Comparison of ENCODE assay signal across 9 mouse cellular contexts in genomic region chr11:72265483-72265882, GRCm38 (mm10). TPM values are rescaled to one million over a fixed set of nuclear protein-coding genes. Genes with fewer than 3 reads are reported as not detected.
DNase-seq lines count a peak whose midpoint lies in the region; ATAC-seq and TF ChIP-seq lines count a peak whose summit lies in the region.
"Had no signal": no experiment of that assay in that cellular context is flagged by ENCODE, and none has a peak within 500 bp of the region (broad histone marks: within the 10 kb centered on the region; RNA-seq: fewer than 3 reads in every experiment).

No protein-coding gene starts in this region.

- WGBS in kidney, embryonic 15.5 days: 5% methylated on average over 11 of the region's 11 CpGs
- 18% methylated on average over 11 of the region's 11 CpGs for WGBS in cerebellum, adult 2 months
- 5% methylated on average over 11 of the region's 11 CpGs for WGBS in neural tube, embryonic 14.5 days
- 7% methylated on average over 11 of the region's 11 CpGs for WGBS in kidney, embryonic 16.5 days

- no peak overlapping the region for H3K4me3 ChIP-seq in kidney, embryonic 15.5 days (replicated peaks)
- H3K4me3 ChIP-seq in cerebellum, adult 2 months (replicated peaks; ENCODE audit: insufficient read depth, low read depth, low read length): no peak overlapping the region
- H3K4me3 ChIP-seq in neural tube, embryonic 14.5 days (ENCODE audit: low read depth, low read length): no peak overlapping the region
- H3K4me3 ChIP-seq in kidney, embryonic 16.5 days (ENCODE audit: low read length): no peak overlapping the region

- H3K9me3 ChIP-seq in kidney, embryonic 15.5 days (replicated peaks): no peaks in the 10 kb centered on the region
- no peaks in the 10 kb centered on the region for H3K9me3 ChIP-seq in neural tube, embryonic 14.5 days (ENCODE audit: control insufficient read depth, low read length)
- H3K9me3 ChIP-seq in kidney, embryonic 16.5 days (ENCODE audit: low read length): no peaks in the 10 kb centered on the region

- DNase-seq in kidney, postnatal 4 days: no peak
- DNase-seq in cerebellum, adult 2 months: peak; percentile 19 to 31
- peak; percentile 54 to 72 for DNase-seq in layer of hippocampus, postnatal 10 days (ENCODE audit: low spot score in 2 of 2)

- no peaks in the 10 kb centered on the region for H3K36me3 ChIP-seq in kidney, embryonic 15.5 days
- H3K36me3 ChIP-seq in neural tube, embryonic 14.5 days (ENCODE audit: control insufficient read depth, insufficient read depth, low read length): no peaks in the 10 kb centered on the region
- no peaks in the 10 kb centered on the region for H3K36me3 ChIP-seq in kidney, embryonic 16.5 days (ENCODE audit: insufficient read depth, low read length)

- H3K27me3 ChIP-seq in kidney, embryonic 15.5 days: peaks cover 66% of the 10 kb centered on the region
- H3K27me3 ChIP-seq in cerebellum, adult 2 months (ENCODE audit: control insufficient read depth, insufficient read depth, low read length): peaks cover 2% of the 10 kb centered on the region; the same call in 1 of the 2 replicates
- peaks cover 15% of the 10 kb centered on the region for H3K27me3 ChIP-seq in neural tube, embryonic 14.5 days (ENCODE audit: control insufficient read depth, insufficient read depth, low read length)
- peaks cover 32% of the 10 kb centered on the region for H3K27me3 ChIP-seq in kidney, embryonic 16.5 days (ENCODE audit: insufficient read depth, low read length)

- peaks cover 21% of the 10 kb centered on the region for H3K4me1 ChIP-seq in kidney, embryonic 15.5 days
- 0 out of 2 replicates have a peak, but pooled peaks cover 4% of the 10 kb centered on the region for H3K4me1 ChIP-seq in cerebellum, adult 2 months (ENCODE audit: control insufficient read depth, insufficient read depth, low read length)
- H3K4me1 ChIP-seq in neural tube, embryonic 14.5 days (ENCODE audit: control insufficient read depth, insufficient read depth, low read length): peaks cover 12% of the 10 kb centered on the region; the same call in 1 of the 2 replicates
- H3K4me1 ChIP-seq in kidney, embryonic 16.5 days (ENCODE audit: insufficient read depth, low read length): peaks cover 12% of the 10 kb centered on the region

- no peak for TF ChIP-seq POLR2A in cerebellum, adult 2 months (IDR thresholded peaks at IDR 0.05; ENCODE audit: borderline replicate concordance, insufficient read depth, low read length)

- TF ChIP-seq CTCF in cerebellum, adult 2 months (IDR thresholded peaks at IDR 0.05; ENCODE audit: borderline replicate concordance, insufficient read depth, low read depth, low read length): no peak

- H3K27ac ChIP-seq in kidney, embryonic 15.5 days: no peak overlapping the region
- H3K27ac ChIP-seq in cerebellum, adult 2 months (ENCODE audit: insufficient read depth, low read length): no peak overlapping the region
- H3K27ac ChIP-seq in neural tube, embryonic 14.5 days (ENCODE audit: low read depth, low read length): no peak overlapping the region
- no peak overlapping the region for H3K27ac ChIP-seq in kidney, embryonic 16.5 days (ENCODE audit: low read length)

- no peak overlapping the region for H3K9ac ChIP-seq in kidney, embryonic 15.5 days
- no peak overlapping the region for H3K9ac ChIP-seq in neural tube, embryonic 14.5 days (replicated peaks; ENCODE audit: low read depth, low read length)
- no peak overlapping the region for H3K9ac ChIP-seq in kidney, embryonic 16.5 days (replicated peaks; ENCODE audit: low read length)

- peak overlapping the region; percentile 89; the same call in 1 of the 2 replicates for H3K4me2 ChIP-seq in kidney, embryonic 15.5 days
- H3K4me2 ChIP-seq in neural tube, embryonic 14.5 days (ENCODE audit: low read depth, low read length): no peak overlapping the region
- H3K4me2 ChIP-seq in kidney, embryonic 16.5 days (replicated peaks; ENCODE audit: low read depth, low read length): no peak overlapping the region

- ATAC-seq in kidney, embryonic 15.5 days (replicated peaks; ENCODE audit: low FRiP score): no peak
- peak; percentile 56 for ATAC-seq in frontal cortex, adult (ENCODE audit: low TSS enrichment)
- peak; percentile 28; the same call in 1 of the 2 replicates for ATAC-seq in neural tube, embryonic 14.5 days (ENCODE audit: low read depth)
- no peak for ATAC-seq in kidney, embryonic 16.5 days (ENCODE audit: low FRiP score, low TSS enrichment)
- ATAC-seq in erythroid progenitor cell, adult 5-6 weeks (replicated peaks; ENCODE audit: low FRiP score, poor library complexity, severe bottlenecking): no peak

RNA-seq across cellular contexts. Expression of gene Slc13a5, which starts 1.5 kb away (rescaled TPM):
- polyA plus RNA-seq in kidney, embryonic 15.5 days (2015; fragmentation: Nextera tagmentation; extraction: Ambion mirVana): 0.26 and 2.0 TPM in 2 replicates
- 9.6 TPM in 2 replicates for polyA plus RNA-seq in cerebellum, adult 2 months (2012; rRNA removed)
- total RNA-seq in layer of hippocampus, postnatal 10 days (2021): 10 to 100 TPM; 13.0 to 17.8 TPM
- 0.76 and 1.8 TPM in 2 replicates for polyA plus RNA-seq in neural tube, embryonic 14.5 days (2014; fragmentation: Nextera tagmentation; extraction: Ambion mirVana)
- polyA plus RNA-seq in kidney, embryonic 16.5 days (2015; fragmentation: Nextera tagmentation; extraction: Ambion mirVana): 0.12 and 0.45 TPM in 2 replicates
- not detected in 2 replicates for total RNA-seq in erythroid progenitor cell, adult 5-6 weeks (2015; ENCODE audit: low replicate concordance)
- not detected in 2 replicates for total RNA-seq in erythroid progenitor cell, adult 5-6 weeks (2017; ENCODE audit: low replicate concordance)
- total RNA-seq: MEL had no signal

RNA-seq across cellular contexts. Expression of gene Xaf1, which starts 35.9 kb away (rescaled TPM):
- 4.3 and 6.2 TPM in 2 replicates for polyA plus RNA-seq in kidney, embryonic 15.5 days (2015; fragmentation: Nextera tagmentation; extraction: Ambion mirVana)
- 12.2 and 13.6 TPM in 2 replicates for polyA plus RNA-seq in cerebellum, adult 2 months (2012; rRNA removed)
- 1 to 10 TPM; 1.9 to 2.5 TPM for total RNA-seq in layer of hippocampus, postnatal 10 days (2021)
- 1.4 and 1.6 TPM in 2 replicates for polyA plus RNA-seq in neural tube, embryonic 14.5 days (2014; fragmentation: Nextera tagmentation; extraction: Ambion mirVana)
- polyA plus RNA-seq in kidney, embryonic 16.5 days (2015; fragmentation: Nextera tagmentation; extraction: Ambion mirVana): 4.9 and 5.1 TPM in 2 replicates
- 13.0 and 74.6 TPM in 2 replicates for total RNA-seq in erythroid progenitor cell, adult 5-6 weeks (2015; ENCODE audit: low replicate concordance)
- total RNA-seq in erythroid progenitor cell, adult 5-6 weeks (2017; ENCODE audit: low replicate concordance): 18.9 and 26.5 TPM in 2 replicates

RNA-seq across cellular contexts. Expression of gene Fbxo39, which starts 48.8 kb away (rescaled TPM):
- not detected in 2 replicates for polyA plus RNA-seq in kidney, embryonic 15.5 days (2015; fragmentation: Nextera tagmentation; extraction: Ambion mirVana)
- not detected in 2 replicates for polyA plus RNA-seq in cerebellum, adult 2 months (2012; rRNA removed)
- not detected for total RNA-seq in layer of hippocampus, postnatal 10 days (2021)
- polyA plus RNA-seq in neural tube, embryonic 14.5 days (2014; fragmentation: Nextera tagmentation; extraction: Ambion mirVana): not detected in 2 replicates
- polyA plus RNA-seq in kidney, embryonic 16.5 days (2015; fragmentation: Nextera tagmentation; extraction: Ambion mirVana): not detected in 2 replicates
- total RNA-seq in erythroid progenitor cell, adult 5-6 weeks (2015; ENCODE audit: low replicate concordance): not detected in 2 replicates
- total RNA-seq in erythroid progenitor cell, adult 5-6 weeks (2017; ENCODE audit: low replicate concordance): not detected in 2 replicates
- total RNA-seq: MEL had no signal

RNA-seq across cellular contexts. Expression of gene Med31, which starts 50.1 kb away (rescaled TPM):
- 46.1 TPM in 2 replicates for polyA plus RNA-seq in kidney, embryonic 15.5 days (2015; fragmentation: Nextera tagmentation; extraction: Ambion mirVana)
- polyA plus RNA-seq in cerebellum, adult 2 months (2012; rRNA removed): 28.5 and 31.7 TPM in 2 replicates
- total RNA-seq in layer of hippocampus, postnatal 10 days (2021): 10 to 100 TPM; 14.3 to 15.8 TPM
- polyA plus RNA-seq in neural tube, embryonic 14.5 days (2014; fragmentation: Nextera tagmentation; extraction: Ambion mirVana): 54.9 and 55.6 TPM in 2 replicates
- 45.5 and 46.1 TPM in 2 replicates for polyA plus RNA-seq in kidney, embryonic 16.5 days (2015; fragmentation: Nextera tagmentation; extraction: Ambion mirVana)
- 11.2 and 16.8 TPM in 2 replicates for total RNA-seq in erythroid progenitor cell, adult 5-6 weeks (2015; ENCODE audit: low replicate concordance)
- 3.3 and 4.0 TPM in 2 replicates for total RNA-seq in erythroid progenitor cell, adult 5-6 weeks (2017; ENCODE audit: low replicate concordance)

RNA-seq across cellular contexts. Expression of gene Txndc17, which starts 58.1 kb away (rescaled TPM):
- polyA plus RNA-seq in kidney, embryonic 15.5 days (2015; fragmentation: Nextera tagmentation; extraction: Ambion mirVana): 200 and 216 TPM in 2 replicates
- polyA plus RNA-seq in cerebellum, adult 2 months (2012; rRNA removed): 51.4 and 62.2 TPM in 2 replicates
- total RNA-seq in layer of hippocampus, postnatal 10 days (2021): 10 to 100 TPM; 55.1 to 56.5 TPM
- 147 and 158 TPM in 2 replicates for polyA plus RNA-seq in neural tube, embryonic 14.5 days (2014; fragmentation: Nextera tagmentation; extraction: Ambion mirVana)
- polyA plus RNA-seq in kidney, embryonic 16.5 days (2015; fragmentation: Nextera tagmentation; extraction: Ambion mirVana): 207 and 210 TPM in 2 replicates
- 31.4 and 37.8 TPM in 2 replicates for total RNA-seq in erythroid progenitor cell, adult 5-6 weeks (2015; ENCODE audit: low replicate concordance)
- total RNA-seq in erythroid progenitor cell, adult 5-6 weeks (2017; ENCODE audit: low replicate concordance): 5.0 and 10.8 TPM in 2 replicates

Comparison
In these comparisons a context has a peak if more than half of its experiments do, and no peak if none do; other contexts are left out.
1. ATAC-seq: peak in frontal cortex, adult (single experiment) and neural tube, embryonic 14.5 days (single experiment); none in kidney, embryonic 15.5 days (single experiment), kidney, embryonic 16.5 days (single experiment) and erythroid progenitor cell, adult 5-6 weeks (single experiment).
2. DNase-seq: peak in cerebellum, adult 2 months (2 of 2) and layer of hippocampus, postnatal 10 days (2 of 2); none in kidney, postnatal 4 days (0 of 2).